Mouse (Mus musculus) myocyte (in vitro differentiated cells): ENCODE results near the gene Cyb5r2. TPM values are rescaled to one million over a fixed set of nuclear protein-coding genes. Genes with fewer than 3 reads are reported as not detected.

ENCODE experiments used
- H3K27me3 ChIP-seq: one replicate; pipeline ENCODE4 v1.6.1; 2011; ENCODE audit not compliant: control insufficient read depth, insufficient read depth, insufficient read length
- H3K36me3 ChIP-seq: one replicate; pipeline ENCODE4 v1.6.1; 2011; ENCODE audit not compliant: control insufficient read depth, insufficient read depth
- H3K4me2 ChIP-seq: one replicate; pipeline ENCODE4 v1.6.1; 2011; ENCODE audit warnings: low read depth, control low read depth
- H3K4me3 ChIP-seq: one replicate; pipeline ENCODE4 v1.5.1; 2011; ENCODE audit warnings: mild to moderate bottlenecking, control low read depth, moderate library complexity
- H3K79me2 ChIP-seq: one replicate; pipeline ENCODE4 v1.6.1; 2011; ENCODE audit not compliant: control insufficient read depth, insufficient read depth
- H3ac ChIP-seq: one replicate; pipeline ENCODE4 v1.6.1; 2011; ENCODE audit not compliant: control insufficient read depth, insufficient read length
- CEBPB ChIP-seq: IDR thresholded peaks from 2 replicates; pipeline ENCODE4 v1.6.1; 2011; ENCODE audit warnings: mild to moderate bottlenecking, moderate library complexity; ENCODE audit not compliant: poor library complexity, insufficient read depth, severe bottlenecking
- E2F4 ChIP-seq: IDR thresholded peaks from one replicate; pipeline ENCODE4 v1.6.1; 2011; ENCODE audit warnings: mild to moderate bottlenecking, control low read depth, moderate library complexity; ENCODE audit not compliant: insufficient read depth
- MAX ChIP-seq: IDR thresholded peaks from one replicate; pipeline ENCODE4 v1.6.1; 2011; ENCODE audit warnings: low read depth, mild to moderate bottlenecking, control low read depth
- MYOD1 ChIP-seq, 3 experiments: IDR thresholded peaks; one replicate each; pipeline ENCODE4 v1.6.1; 2011; ENCODE audit warnings: control low read depth in 2 of 3, low read depth in 2 of 3, mild to moderate bottlenecking in 2 of 3, moderate library complexity in 1 of 3; ENCODE audit not compliant: insufficient read length in 2 of 3, control insufficient read depth in 1 of 3
- MYOG ChIP-seq, 3 experiments: IDR thresholded peaks; one replicate each; pipeline ENCODE4 v1.6.1; 2011; ENCODE audit warnings: control low read depth in 2 of 3, low read depth in 2 of 3, mild to moderate bottlenecking in 2 of 3; ENCODE audit not compliant: insufficient read length in 2 of 3, control insufficient read depth in 1 of 3, insufficient read depth in 1 of 3
- POLR2A ChIP-seq: IDR thresholded peaks from one replicate; pipeline ENCODE4 v1.6.1; 2011; ENCODE audit warnings: low read depth, mild to moderate bottlenecking, control low read depth, moderate library complexity; ENCODE audit not compliant: insufficient read length
- POLR2AphosphoS2 ChIP-seq: IDR thresholded peaks from one replicate; pipeline ENCODE4 v1.6.1; 2011; ENCODE audit warnings: low read depth, control low read depth; ENCODE audit not compliant: insufficient read length
- REST ChIP-seq: IDR thresholded peaks from one replicate; pipeline ENCODE4 v1.6.1; 2011; ENCODE audit warnings: mild to moderate bottlenecking, control low read depth, moderate library complexity; ENCODE audit not compliant: insufficient read depth, insufficient read length
- SRF ChIP-seq: IDR thresholded peaks from one replicate; pipeline ENCODE4 v1.6.1; 2011; ENCODE audit warnings: low read depth; ENCODE audit not compliant: control insufficient read depth, insufficient read length
- TCF12 ChIP-seq: IDR thresholded peaks from one replicate; pipeline ENCODE4 v1.6.1; 2011; ENCODE audit warnings: mild to moderate bottlenecking, control low read depth; ENCODE audit not compliant: poor library complexity, insufficient read depth, severe bottlenecking
- TCF3 ChIP-seq: IDR thresholded peaks from one replicate; pipeline ENCODE4 v1.6.1; 2011; ENCODE audit warnings: low read depth, control low read depth; ENCODE audit not compliant: insufficient read length
- USF1 ChIP-seq: IDR thresholded peaks from one replicate; pipeline ENCODE4 v1.6.1; 2011; ENCODE audit warnings: low read depth, mild to moderate bottlenecking, control low read depth, moderate library complexity
- polyA plus RNA-seq: library from polyadenylated mRNA; unstranded; fragments of >200 nt; fragmentation: generic; extraction: Trizol; gene quantifications from one replicate; pipeline ENCODE4 v1.2.1, GENCODE M21; 2012; ENCODE audit warnings: missing spikeins

The Cyb5r2 gene
- polyA plus RNA-seq, 1 experiment: 0.11 TPM

- no peak overlapping the region for H3ac ChIP-seq
- H3K4me2 ChIP-seq: no peak overlapping the region
- H3K79me2 ChIP-seq: no peaks in the 10 kb centered on the region
- H3K27me3 ChIP-seq: no peaks in the 10 kb centered on the region
- no peak overlapping the region for H3K4me3 ChIP-seq
- TF ChIP-seq TCF12: no peak
- no peak for TF ChIP-seq MYOG (IDR thresholded peaks at IDR 0.05; ENCODE audit: control insufficient read depth in 1 of 3, insufficient read depth in 1 of 3, insufficient read length in 2 of 3, low read depth in 2 of 3)
- TF ChIP-seq POLR2AphosphoS2: no peak
- no peak for TF ChIP-seq MYOD1 (IDR thresholded peaks at IDR 0.05; ENCODE audit: control insufficient read depth in 1 of 3, insufficient read length in 2 of 3, low read depth in 2 of 3)
- no peak for TF ChIP-seq TCF3
- TF ChIP-seq REST: no peak
- H3K36me3 ChIP-seq: no peaks in the 10 kb centered on the region
Measured at GRCm38 (mm10) chr7:107745111-107745510, 12.7 kb downstream of the Cyb5r2 start.

- Histone ChIP-seq H3ac (no peak overlapping the region), H3K4me3 (no peak overlapping the region), H3K4me2 (no peak overlapping the region), H3K36me3 (no peaks in the 10 kb centered on the region), H3K27me3 (no peaks in the 10 kb centered on the region), H3K79me2 (no peaks in the 10 kb centered on the region)
- TF ChIP-seq TCF3: no peak
- TF ChIP-seq CEBPB: no peak
- no peak for TF ChIP-seq POLR2A
- no peak for TF ChIP-seq MYOD1 (IDR thresholded peaks at IDR 0.05; ENCODE audit: control insufficient read depth in 1 of 3, insufficient read length in 2 of 3, low read depth in 2 of 3)
- TF ChIP-seq MYOG (IDR thresholded peaks at IDR 0.05; ENCODE audit: control insufficient read depth in 1 of 3, insufficient read depth in 1 of 3, insufficient read length in 2 of 3, low read depth in 2 of 3): no peak
- TF ChIP-seq SRF: no peak
- TF ChIP-seq USF1: no peak
- TF ChIP-seq TCF12: no peak
- no peak for TF ChIP-seq MAX
- no peak for TF ChIP-seq E2F4
- TF ChIP-seq POLR2AphosphoS2: no peak
- TF ChIP-seq REST: no peak
Measured at GRCm38 (mm10) chr7:107744454-107744853, 13.4 kb downstream of the Cyb5r2 start.

- H3K36me3 ChIP-seq: no peaks in the 10 kb centered on the region
- H3ac ChIP-seq: no peak overlapping the region
Measured at GRCm38 (mm10) chr7:107742963-107743465, 14.8 kb downstream of the Cyb5r2 start.

GRCm38 (mm10) chr7:107738726-107739125, 19.1 kb downstream of the Cyb5r2 start:
- no peaks in the 10 kb centered on the region for H3K27me3 ChIP-seq
- no peak overlapping the region for H3K4me2 ChIP-seq
- no peak overlapping the region for H3ac ChIP-seq
- H3K79me2 ChIP-seq: no peaks in the 10 kb centered on the region
- no peak overlapping the region for H3K4me3 ChIP-seq
- H3K36me3 ChIP-seq: no peaks in the 10 kb centered on the region
- TF ChIP-seq USF1 (no peak), POLR2AphosphoS2 (no peak), MYOD1 (IDR thresholded peaks at IDR 0.05; ENCODE audit: control insufficient read depth in 1 of 3, insufficient read length in 2 of 3, low read depth in 2 of 3) (no peak), POLR2A (no peak), TCF3 (no peak), CEBPB (no peak), REST (no peak), MAX (no peak), SRF (no peak), MYOG (IDR thresholded peaks at IDR 0.05; ENCODE audit: control insufficient read depth in 1 of 3, insufficient read depth in 1 of 3, insufficient read length in 2 of 3, low read depth in 2 of 3) (no peak), TCF12 (no peak), E2F4 (no peak)

More at GRCm38 (mm10) chr7:107742963-107743465, 14.8 kb downstream of the Cyb5r2 start:
- no peak for TF ChIP-seq SRF
- TF ChIP-seq MYOD1 (IDR thresholded peaks at IDR 0.05; ENCODE audit: control insufficient read depth in 1 of 3, insufficient read length in 2 of 3, low read depth in 2 of 3): no peak
- TF ChIP-seq POLR2AphosphoS2: no peak
- TF ChIP-seq E2F4: no peak
- TF ChIP-seq REST: no peak
- no peak for TF ChIP-seq MYOG (IDR thresholded peaks at IDR 0.05; ENCODE audit: control insufficient read depth in 1 of 3, insufficient read depth in 1 of 3, insufficient read length in 2 of 3, low read depth in 2 of 3)
- TF ChIP-seq MAX: no peak
- H3K79me2 ChIP-seq: no peaks in the 10 kb centered on the region
- no peak overlapping the region for H3K4me3 ChIP-seq
- no peaks in the 10 kb centered on the region for H3K27me3 ChIP-seq
- H3K4me2 ChIP-seq: no peak overlapping the region

GRCm38 (mm10) chr7:107733162-107733561, 24.7 kb downstream of the Cyb5r2 start:
- TF ChIP-seq MYOG (IDR thresholded peaks at IDR 0.05; ENCODE audit: control insufficient read depth in 1 of 3, insufficient read depth in 1 of 3, insufficient read length in 2 of 3, low read depth in 2 of 3): no peak
- no peak for TF ChIP-seq POLR2A
- TF ChIP-seq E2F4: no peak
- TF ChIP-seq POLR2AphosphoS2: no peak
- TF ChIP-seq TCF12: no peak
- TF ChIP-seq USF1: no peak
- Histone ChIP-seq H3ac (no peak overlapping the region), H3K36me3 (no peaks in the 10 kb centered on the region)

More at GRCm38 (mm10) chr7:107733162-107733561, 24.7 kb downstream of the Cyb5r2 start:
- no peak overlapping the region for H3K4me2 ChIP-seq
- no peaks in the 10 kb centered on the region for H3K79me2 ChIP-seq
- no peak overlapping the region for H3K4me3 ChIP-seq
- H3K27me3 ChIP-seq: no peaks in the 10 kb centered on the region
